Mouse (Mus musculus) small intestine, adult 2 months (tissue): ENCODE data around the gene Mmp8. TPM values are rescaled to one million over a fixed set of nuclear protein-coding genes. Genes with fewer than 3 reads are reported as not detected.
A peak's percentile ranks its signal among the peaks of the same experiment; 100 is the strongest.

Experiments
- H3K27ac ChIP-seq: fragments of 200-500 bp; 2 replicates; pipeline ENCODE4 v1.5.1; 2012; ENCODE audit warnings: low read depth, low read length, control low read depth, inconsistent platforms; ENCODE audit not compliant: insufficient read depth
- H3K27me3 ChIP-seq: fragments of 200-500 bp; 2 replicates; pipeline ENCODE4 v1.6.1; 2012; ENCODE audit warnings: mild to moderate bottlenecking, moderate library complexity, low read length, inconsistent platforms; ENCODE audit not compliant: control insufficient read depth, insufficient read depth
- H3K36me3 ChIP-seq: fragments of 200-500 bp; 2 replicates; pipeline ENCODE4 v1.6.1; 2012; ENCODE audit warnings: mild to moderate bottlenecking, low read length, control low read depth, inconsistent platforms; ENCODE audit not compliant: control insufficient read depth, insufficient read depth
- H3K4me1 ChIP-seq: fragments of 200-500 bp; 2 replicates; pipeline ENCODE4 v1.6.1; 2012; ENCODE audit warnings: low read length, inconsistent platforms, mixed read lengths; ENCODE audit not compliant: control insufficient read depth, insufficient read depth, insufficient read length
- H3K4me3 ChIP-seq: fragments of 200-500 bp; 2 replicates; pipeline ENCODE4 v1.5.1; 2012; ENCODE audit warnings: low read depth, mild to moderate bottlenecking, control low read depth, inconsistent platforms, low read length, moderate library complexity
- CTCF ChIP-seq: fragments of 200-500 bp; IDR thresholded peaks from 2 replicates; pipeline ENCODE4 v1.5.1; 2012; ENCODE audit warnings: low read depth, mild to moderate bottlenecking, control low read depth, inconsistent platforms, low read length, moderate library complexity, mixed read lengths; ENCODE audit not compliant: insufficient replicate concordance, insufficient read length; ENCODE audit errors: extremely low read depth
- POLR2A ChIP-seq: fragments of 200-500 bp; IDR thresholded peaks from 2 replicates; pipeline ENCODE4 v1.6.1; 2012; ENCODE audit warnings: low read depth, mild to moderate bottlenecking, control low read depth, inconsistent platforms, low read length, moderate library complexity
- WGBS: fragments of 180-500 bp; shearing (Covaris S2); methylation state at CpG from one replicate; pipeline ENCODE4 v1.1.7; 2018; 5-methylcytosine and 5-hydroxymethylcytosine counted together
- polyA plus RNA-seq: library from polyadenylated mRNA; depleted of rRNA; stranded (reverse); fragments of >200 nt; gene quantifications from 2 replicates; pipeline ENCODE4 v1.2.3, GENCODE M21; 2012; rRNA removed

Gene Mmp8
- polyA plus RNA-seq, 1 experiment: not detected

DNA sequence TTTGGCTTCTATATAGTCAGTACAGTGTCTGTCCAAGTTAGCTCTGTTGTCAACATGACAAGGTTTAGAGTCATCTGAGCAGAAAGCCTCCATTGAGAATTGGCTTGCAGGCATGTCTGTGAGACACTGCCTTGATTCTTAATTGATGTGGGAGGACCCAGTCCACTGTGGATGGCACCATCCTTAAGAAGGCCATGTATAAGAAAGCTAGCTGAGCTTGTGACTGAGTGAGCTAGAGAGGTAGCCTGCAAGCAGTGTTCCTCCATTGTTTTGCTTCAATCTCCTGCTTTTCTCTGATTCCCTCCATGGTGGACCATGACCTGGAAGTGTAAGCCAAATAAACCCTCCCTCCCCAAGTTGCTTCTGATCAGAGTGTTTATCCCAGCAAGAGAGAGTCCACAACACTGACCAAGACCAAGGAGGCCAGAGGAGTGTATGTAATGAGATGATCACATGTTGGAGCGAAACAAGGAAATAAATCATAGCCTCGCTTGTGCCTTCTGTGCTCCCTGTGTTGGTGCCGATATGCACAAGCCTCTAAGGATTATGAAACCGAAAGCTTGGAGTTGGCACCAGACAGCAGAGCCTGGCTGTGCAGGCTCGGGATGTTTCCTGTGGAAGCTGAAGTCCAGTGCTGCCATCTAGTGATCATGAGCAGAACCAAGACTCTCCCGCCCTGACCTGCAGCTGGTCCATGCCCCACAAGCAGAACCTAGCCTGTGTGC is 36.7 kb downstream of the Mmp8 start:
- Histone ChIP-seq H3K4me3 (peak overlapping the region; percentile 27; the same call in 1 of the 2 replicates), H3K36me3 (no peaks in the 10 kb centered on the region), H3K27ac (peak overlapping the region; percentile 61), H3K4me1 (peaks cover 5% of the 10 kb centered on the region; the same call in 1 of the 2 replicates), H3K27me3 (no peaks in the 10 kb centered on the region)
- peak; percentile 93; the same call in 1 of the 2 replicates for TF ChIP-seq CTCF
- TF ChIP-seq POLR2A: no peak
- under 1% methylated on average over 6 of the region's 6 CpGs for WGBS

DNA sequence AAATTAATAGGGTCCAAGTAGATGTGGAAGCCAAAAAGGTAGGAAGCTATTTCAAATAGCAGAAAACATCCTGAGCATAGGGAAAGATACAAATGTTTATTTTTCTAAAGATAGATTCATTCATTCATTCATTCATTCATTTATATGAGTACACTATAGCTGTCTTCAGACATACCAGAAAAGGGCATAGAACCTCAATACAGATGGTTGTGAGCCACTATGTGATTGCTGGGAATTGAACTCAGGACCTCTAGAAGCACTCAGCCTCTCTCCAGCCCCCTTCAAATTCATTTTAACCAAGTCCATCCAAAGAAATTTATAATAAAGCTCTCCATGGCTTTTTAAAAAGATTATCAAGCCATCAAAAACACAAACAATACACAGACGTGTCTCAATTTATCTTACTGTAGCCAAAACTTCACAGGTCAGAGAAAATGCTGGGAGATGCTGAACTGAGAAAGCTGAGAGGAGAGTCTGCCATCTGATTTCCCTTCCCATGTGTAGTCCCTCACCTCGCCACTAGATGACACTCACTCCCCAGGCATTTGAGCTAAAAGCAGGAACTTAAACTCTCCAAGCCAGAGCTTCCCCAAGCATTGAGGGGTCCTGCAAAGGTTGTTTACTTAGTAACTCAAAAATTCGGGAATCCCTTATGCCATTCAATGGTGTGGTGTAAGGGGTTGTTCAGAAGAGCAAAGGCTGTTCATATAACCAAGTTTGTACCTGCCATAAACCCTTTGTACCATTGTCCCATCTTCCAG is 44.9 kb downstream of the Mmp8 start:
- TF ChIP-seq CTCF (peak; percentile 74; the same call in 1 of the 2 replicates), POLR2A (no peak)
- no peaks in the 10 kb centered on the region for H3K4me1 ChIP-seq
- 0% methylated on average over 3 of the region's 3 CpGs for WGBS

DNA sequence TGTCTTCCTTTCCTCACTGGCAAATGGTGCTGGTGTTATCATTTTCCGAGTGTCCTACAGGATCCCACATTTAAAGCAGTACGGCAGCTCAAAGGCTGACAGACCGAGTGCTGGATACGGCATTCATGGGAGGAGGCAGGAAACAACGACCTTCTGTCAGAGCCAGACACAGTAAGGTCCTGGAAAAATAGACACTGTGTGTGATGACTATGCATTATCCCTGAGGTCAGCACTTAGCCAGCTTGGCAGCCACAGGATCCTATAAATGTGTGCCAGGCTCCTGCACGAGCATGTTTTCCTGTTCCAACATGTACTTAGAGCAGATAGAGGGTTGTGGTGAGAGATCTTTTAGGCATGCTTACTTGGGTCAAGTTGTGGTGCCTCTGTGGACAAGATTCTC is 45.7 kb downstream of the Mmp8 start:
- no peaks in the 10 kb centered on the region for H3K27me3 ChIP-seq
- no peak overlapping the region for H3K27ac ChIP-seq
- H3K36me3 ChIP-seq: no peaks in the 10 kb centered on the region
- TF ChIP-seq CTCF (no peak), POLR2A (no peak)
- WGBS: 70% methylated on average over 6 of the region's 6 CpGs
- no peak overlapping the region for H3K4me3 ChIP-seq
- H3K4me1 ChIP-seq: no peaks in the 10 kb centered on the region

More for the DNA sequence above, 44.9 kb downstream of the Mmp8 start:
- Histone ChIP-seq H3K27ac (no peak overlapping the region), H3K36me3 (no peaks in the 10 kb centered on the region), H3K4me3 (no peak overlapping the region), H3K27me3 (no peaks in the 10 kb centered on the region)

DNA sequence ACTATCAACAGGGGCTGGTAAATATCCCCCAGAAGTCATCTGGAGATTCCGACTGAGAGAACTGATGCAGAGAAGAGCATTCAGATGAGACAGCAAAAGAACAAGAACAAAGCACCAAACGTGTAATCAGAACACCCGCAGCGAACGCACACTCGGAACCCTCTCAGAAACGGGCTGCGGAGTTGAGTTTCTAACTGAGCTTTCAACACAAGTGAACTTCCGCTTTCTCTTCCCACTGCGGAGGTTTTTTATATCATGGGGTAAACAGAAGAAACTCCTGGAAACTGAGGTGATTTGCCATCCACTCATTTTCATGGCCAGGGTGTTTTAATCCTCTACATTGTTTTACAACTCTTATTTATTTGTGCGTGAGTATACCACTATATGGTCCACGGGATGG is 47.4 kb downstream of the Mmp8 start:
- Histone ChIP-seq H3K27me3 (no peaks in the 10 kb centered on the region), H3K27ac (no peak overlapping the region), H3K36me3 (no peaks in the 10 kb centered on the region), H3K4me1 (no peaks in the 10 kb centered on the region), H3K4me3 (no peak overlapping the region)
- no peak for TF ChIP-seq POLR2A
- no peak for TF ChIP-seq CTCF
- 88% methylated on average over 12 of the region's 12 CpGs for WGBS

Other genes starting within 250 kb of the Mmp8 start
- 0.05 and 0.66 TPM in 2 replicates for gene Mmp12, start 214.1 kb upstream of the Mmp8 start, polyA plus RNA-seq
- gene Mmp1b, start 170.4 kb upstream of the Mmp8 start, polyA plus RNA-seq: not detected in 2 replicates
- 0.10 and 0.39 TPM in 2 replicates for gene Mmp3, start 112.6 kb upstream of the Mmp8 start, polyA plus RNA-seq
- gene Mmp10, start 56.1 kb upstream of the Mmp8 start, polyA plus RNA-seq: 3.9 and 6.7 TPM in 2 replicates
- gene Mmp27, start 12.9 kb downstream of the Mmp8 start, polyA plus RNA-seq: not detected in 2 replicates
- 0.04 TPM in 1 of 2 replicates, not detected in the other for gene Mmp20, start 69.8 kb downstream of the Mmp8 start, polyA plus RNA-seq
- 33.1 and 112 TPM in 2 replicates for gene Mmp7, start 133.6 kb downstream of the Mmp8 start, polyA plus RNA-seq
- gene Tmem123, start 205.6 kb downstream of the Mmp8 start, polyA plus RNA-seq: 16.9 and 25.1 TPM in 2 replicates